Mouse (Mus musculus): ENCODE results near the gene Bri3bp. TPM values are rescaled to one million over a fixed set of nuclear protein-coding genes. Genes with fewer than 3 reads are reported as not detected.
"Not testable (repeated sequence)": the region's sequence is repeated elsewhere in the genome, so short reads cannot be mapped to it uniquely, and the experiment has no call there.

The Bri3bp gene
- 10 to 100 TPM; 95.2 to 95.6 TPM for total RNA-seq (2021)
- long read RNA-seq, experiment 1, full-length matches to known transcripts = 10 of 37 reads
- long read RNA-seq, experiment 1, partial matches to known transcripts = 2 of 37 reads
- long read RNA-seq, experiment 1, other reads (novel, unspliced or antisense) = 25 of 37 reads
- long read RNA-seq, experiment 2, full-length matches to known transcripts = 9 of 23 reads
- long read RNA-seq, experiment 2, partial matches to known transcripts = 0 of 23 reads
- long read RNA-seq, experiment 2, other reads (novel, unspliced or antisense) = 14 of 23 reads

GRCm38 (mm10) chr5:125441234-125442114 is at the start of gene Bri3bp:
TSS of gene Bri3bp (plus strand) at chr5:125441568.
- no peak for TF ChIP-seq CTCF (IDR thresholded peaks at IDR 0.05)
- intact Hi-C loops (cut with DNase I) = no loop called here
- H3K4me3 ChIP-seq = peak within 1 kb of the TSS; percentile 93
- H3K27ac ChIP-seq = peak within 1 kb of the TSS; percentile 90
- peak; percentile 47 to 57 for DNase-seq (ENCODE audit: extremely low spot score in 1 of 2, low spot score in 2 of 2)

- no peak for TF ChIP-seq CTCF (IDR thresholded peaks at IDR 0.05)
- DNase-seq (ENCODE audit: extremely low spot score in 1 of 2, low spot score in 2 of 2) = peak; percentile 74 to 81
- intact Hi-C loops (cut with DNase I) = no loop called here
- Histone ChIP-seq H3K4me3 (no peak overlapping the region), H3K27ac (peak overlapping the region; percentile 100)
Observed at GRCm38 (mm10) chr5:125391609-125392008, 49.8 kb upstream of the Bri3bp start.

- peak overlapping the region; percentile 100 for H3K27ac ChIP-seq
- H3K4me3 ChIP-seq; intact Hi-C loops (cut with DNase I); DNase-seq (ENCODE audit: extremely low spot score in 1 of 2, low spot score in 2 of 2): not testable (repeated sequence)
Observed at GRCm38 (mm10) chr5:125392176-125392575, 49.2 kb upstream of the Bri3bp start.

GRCm38 (mm10) chr5:125392618-125392976 is 48.8 kb upstream of the Bri3bp start:
- intact Hi-C loops (cut with DNase I) = no loop called here
- no peak for DNase-seq (ENCODE audit: extremely low spot score in 1 of 2, low spot score in 2 of 2)
- H3K4me3 ChIP-seq = no peak overlapping the region
- peak overlapping the region; percentile 100 for H3K27ac ChIP-seq
- no peak for TF ChIP-seq CTCF (IDR thresholded peaks at IDR 0.05)

GRCm38 (mm10) chr5:125392977-125393621 is 48.3 kb upstream of the Bri3bp start:
- no peak for TF ChIP-seq CTCF (IDR thresholded peaks at IDR 0.05)
- Histone ChIP-seq H3K27ac (peak overlapping the region; percentile 100), H3K4me3 (peak overlapping the region; percentile 41)
- intact Hi-C loops (cut with DNase I) = loop anchor here (1.0 kb wide), 1 partner anchor 12 kb away; no protein-coding TSS in a partner anchor
- peak; percentile 95 to 96 for DNase-seq (ENCODE audit: extremely low spot score in 1 of 2, low spot score in 2 of 2)

- Histone ChIP-seq H3K27ac (peak overlapping the region; percentile 100), H3K4me3 (peak overlapping the region; percentile 41)
- no peak for TF ChIP-seq CTCF (IDR thresholded peaks at IDR 0.05)
- intact Hi-C loops (cut with DNase I) = loop anchor here (1.0 kb wide), 1 partner anchor 11 kb away; no protein-coding TSS in a partner anchor
- DNase-seq (ENCODE audit: extremely low spot score in 1 of 2, low spot score in 2 of 2) = peak; percentile 60 to 68
Observed at GRCm38 (mm10) chr5:125393622-125394603, 47.5 kb upstream of the Bri3bp start.

- H3K4me3 ChIP-seq = no peak overlapping the region
- peak overlapping the region; percentile 100 for H3K27ac ChIP-seq
- intact Hi-C loops (cut with DNase I) = no loop called here
- TF ChIP-seq CTCF (IDR thresholded peaks at IDR 0.05) = no peak
- DNase-seq (ENCODE audit: extremely low spot score in 1 of 2, low spot score in 2 of 2) = no peak
Observed at GRCm38 (mm10) chr5:125395008-125395407, 46.4 kb upstream of the Bri3bp start.

GRCm38 (mm10) chr5:125400903-125401302 is 40.5 kb upstream of the Bri3bp start:
- Histone ChIP-seq H3K4me3 (no peak overlapping the region), H3K27ac (no peak overlapping the region)
- no peak for DNase-seq (ENCODE audit: extremely low spot score in 1 of 2, low spot score in 2 of 2)
- no peak; the same call in 1 of the 2 replicates for TF ChIP-seq CTCF (IDR thresholded peaks at IDR 0.05)
- intact Hi-C loops (cut with DNase I) = no loop called here

- intact Hi-C loops (cut with DNase I) = no loop called here
- DNase-seq (ENCODE audit: extremely low spot score in 1 of 2, low spot score in 2 of 2) = no peak
Observed at GRCm38 (mm10) chr5:125402476-125402875, 38.9 kb upstream of the Bri3bp start.

GRCm38 (mm10) chr5:125402991-125403390 is 38.4 kb upstream of the Bri3bp start:
- no peak overlapping the region for H3K4me3 ChIP-seq
- no peak for DNase-seq (ENCODE audit: extremely low spot score in 1 of 2, low spot score in 2 of 2)
- intact Hi-C loops (cut with DNase I) = no loop called here
- TF ChIP-seq CTCF (IDR thresholded peaks at IDR 0.05) = no peak
- no peak overlapping the region for H3K27ac ChIP-seq

More at GRCm38 (mm10) chr5:125402476-125402875, 38.9 kb upstream of the Bri3bp start:
- TF ChIP-seq CTCF (IDR thresholded peaks at IDR 0.05) = no peak
- H3K27ac ChIP-seq = no peak overlapping the region
- H3K4me3 ChIP-seq = no peak overlapping the region

All from left cerebral cortex, adult 2 months (tissue).